Mouse (Mus musculus) gastrocnemius, postnatal 4 days (tissue): ENCODE data around the gene Ces1b. TPM values are rescaled to one million over a fixed set of nuclear protein-coding genes. Genes with fewer than 3 reads are reported as not detected.

Source experiments
- DNase-seq, 2 experiments: peaks; one replicate each; pipeline ENCODE4 v3.0.0; 2021 to 2022; ENCODE audit warnings: low spot score in 2 of 2, mixed read lengths in 2 of 2
- long read RNA-seq, 2 experiments: library from polyadenylated mRNA; stranded (forward); transcript quantifications; one replicate each; pipeline ENCODE4 v2.0.0; 2021
- total RNA-seq, 2 experiments: library from RNA; stranded (reverse); gene quantifications; 2 replicates each; pipeline ENCODE4 v1.2.3; 2021

The Ces1b gene
- total RNA-seq, result not detected
- long read RNA-seq, experiment 1, result 0 reads
- long read RNA-seq, experiment 2, result 0 reads

DNA sequence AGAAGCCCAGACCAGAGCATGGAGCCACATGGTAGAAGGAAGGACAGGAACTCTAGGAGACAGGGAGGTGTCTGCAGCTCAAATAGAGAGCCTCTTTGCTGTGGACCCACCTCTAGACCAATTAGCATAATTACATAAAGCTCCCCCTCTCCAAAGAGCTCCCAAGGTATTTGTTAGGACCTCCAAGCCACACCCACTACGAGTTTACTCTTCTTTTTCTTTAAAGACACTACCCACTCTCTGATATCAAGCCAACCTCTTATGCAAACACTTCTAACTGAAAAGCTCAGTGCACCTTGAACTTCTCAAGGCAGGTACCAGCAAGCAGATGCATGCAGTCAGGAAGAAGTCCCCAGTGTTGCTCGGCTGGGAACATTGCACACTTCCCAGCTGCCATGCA lies at the start of gene Ces1b:
Gene Ces1b (minus strand): TSS at position 131 of the 400 bp plus-strand sequence.
- no peak for DNase-seq

DNA sequence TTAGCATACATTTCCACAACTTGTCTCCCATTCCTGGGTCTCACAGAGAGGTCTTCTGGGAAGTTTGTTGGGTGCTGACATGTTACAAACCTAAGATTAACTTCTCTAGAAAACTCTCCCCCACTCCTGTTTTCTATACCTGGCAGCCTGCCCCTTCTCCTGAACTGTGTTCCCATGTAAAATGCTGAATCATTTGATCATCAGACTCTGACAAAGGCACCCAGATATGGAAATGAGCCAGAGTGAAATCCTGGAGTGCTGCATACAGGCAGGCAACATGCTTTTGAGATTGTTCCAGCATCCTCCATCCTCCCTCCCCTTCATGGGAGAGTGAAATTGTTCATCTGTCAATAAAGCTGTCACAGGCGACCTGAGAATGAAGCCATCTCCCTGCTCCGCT lies 46.7 kb upstream of the Ces1b start:
- no peak for DNase-seq

DNA sequence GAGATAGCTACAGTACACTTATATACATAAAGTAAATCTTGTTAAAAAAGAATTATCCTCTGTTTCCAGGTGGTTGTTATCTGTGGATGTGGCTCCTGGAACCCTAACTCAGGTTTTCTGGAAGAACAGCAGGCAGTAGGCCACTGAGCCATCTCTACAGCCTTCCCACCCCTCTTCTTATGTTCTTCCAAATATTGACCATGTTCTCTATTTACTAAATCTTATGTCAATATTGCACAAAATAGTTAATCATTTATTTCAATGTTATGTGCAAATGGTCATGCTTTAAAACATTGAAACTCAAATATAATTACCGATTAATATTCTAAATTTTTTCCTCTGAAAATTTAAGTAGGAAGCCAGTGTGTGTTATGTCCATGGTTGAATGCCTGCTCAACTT lies 42.2 kb upstream of the Ces1b start:
- no peak for DNase-seq

DNA sequence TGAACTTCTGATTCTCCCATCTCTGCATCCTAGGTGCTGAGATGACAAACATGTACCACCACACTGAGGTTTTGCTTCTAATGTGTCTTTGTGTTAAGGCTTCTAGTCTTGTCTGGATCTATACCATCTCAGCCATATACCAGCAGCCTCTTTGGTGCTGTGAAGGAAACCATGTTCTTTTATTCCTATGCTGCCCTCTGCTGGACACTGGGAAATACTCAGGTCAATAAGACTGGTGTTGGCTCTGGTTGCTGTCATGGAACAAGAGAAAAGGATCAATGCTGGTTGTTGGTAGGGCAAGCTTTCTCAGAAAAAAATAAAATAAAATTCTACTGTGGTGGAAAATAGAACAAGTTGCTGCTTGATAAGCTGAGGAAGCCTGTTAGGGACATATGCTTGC lies 15.6 kb upstream of the Ces1b start:
- no peak for DNase-seq

DNA sequence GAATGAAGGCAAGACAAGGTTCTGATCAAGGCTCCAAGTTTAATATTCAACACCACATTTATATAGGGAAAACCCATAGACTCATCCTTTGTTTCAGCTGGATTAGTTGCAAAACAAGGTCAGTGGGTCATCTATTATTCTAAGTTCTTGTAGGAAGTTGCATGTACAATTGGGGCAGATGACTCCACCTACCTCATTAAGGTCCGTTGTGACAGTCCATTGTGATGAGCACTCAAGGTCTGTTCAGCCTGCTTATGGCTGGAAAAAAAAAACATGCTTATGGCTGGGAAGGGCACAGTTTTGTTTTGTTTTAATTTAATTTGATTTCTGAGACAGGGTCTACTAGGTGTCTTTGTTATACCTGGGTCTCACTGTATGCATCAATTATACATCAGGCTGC lies 11.5 kb upstream of the Ces1b start:
- DNase-seq, result no peak

DNA sequence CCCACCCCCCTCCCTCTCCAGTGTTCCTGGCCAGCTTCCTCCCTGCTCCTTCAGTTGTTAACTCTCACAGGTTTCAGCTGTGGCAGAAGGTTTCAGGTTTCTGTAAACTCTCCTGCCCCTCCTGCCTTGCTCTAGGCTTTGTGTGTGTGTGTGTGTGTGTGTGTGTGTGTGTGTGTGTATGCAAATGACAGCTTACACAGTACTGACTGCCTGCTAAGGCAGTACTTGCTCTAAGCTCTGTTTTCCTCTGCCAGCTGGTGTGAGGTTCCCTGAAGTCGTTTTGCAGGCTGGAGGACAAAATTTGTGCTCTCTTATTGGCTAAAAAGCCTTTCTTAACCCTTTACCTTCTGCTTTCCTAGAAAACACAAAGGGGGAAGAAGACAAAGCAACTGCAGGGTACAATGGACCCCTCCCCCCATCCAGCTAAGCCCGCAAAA lies 8.9 kb upstream of the Ces1b start:
- no peak for DNase-seq

DNA sequence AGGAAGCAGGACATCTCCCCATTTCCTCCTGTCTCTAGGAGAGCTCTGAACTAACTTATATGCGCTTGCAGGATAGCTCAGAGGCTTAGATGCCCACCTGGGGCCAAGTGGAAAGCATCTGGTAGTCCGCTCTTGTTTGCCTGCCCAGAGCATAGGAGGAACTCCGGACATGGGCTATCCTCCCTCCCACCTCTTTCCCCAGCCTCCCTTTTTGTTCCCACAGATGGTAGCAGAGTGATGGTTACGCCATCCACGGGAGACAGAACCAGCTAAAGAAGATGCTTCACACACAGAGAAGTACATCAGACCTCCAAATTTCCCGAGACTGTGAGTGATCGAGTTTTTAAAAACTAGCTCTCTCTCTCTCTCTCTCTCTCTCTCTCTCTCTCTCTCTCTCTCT lies 8.4 kb upstream of the Ces1b start:
- no peak for DNase-seq

DNA sequence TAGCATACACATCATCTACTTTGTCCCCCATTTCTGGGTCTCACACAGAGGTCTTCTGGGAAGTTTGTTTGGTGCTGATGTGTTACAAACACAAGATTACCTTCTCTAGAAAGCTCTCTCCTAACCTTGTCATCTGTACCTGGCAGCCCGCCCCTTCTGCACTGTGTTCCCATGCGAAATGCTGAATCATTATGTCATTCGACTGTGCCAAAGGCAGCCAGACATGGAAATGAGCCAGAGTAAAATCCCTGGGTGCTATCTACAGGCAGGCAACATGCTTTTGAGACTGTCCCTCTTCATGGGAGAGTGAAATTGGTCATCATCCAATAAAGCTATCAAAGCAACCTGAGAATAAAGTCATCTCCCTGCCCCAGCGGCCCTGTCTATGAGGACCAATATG lies 4.6 kb downstream of the Ces1b start:
- DNase-seq, result no peak

DNA sequence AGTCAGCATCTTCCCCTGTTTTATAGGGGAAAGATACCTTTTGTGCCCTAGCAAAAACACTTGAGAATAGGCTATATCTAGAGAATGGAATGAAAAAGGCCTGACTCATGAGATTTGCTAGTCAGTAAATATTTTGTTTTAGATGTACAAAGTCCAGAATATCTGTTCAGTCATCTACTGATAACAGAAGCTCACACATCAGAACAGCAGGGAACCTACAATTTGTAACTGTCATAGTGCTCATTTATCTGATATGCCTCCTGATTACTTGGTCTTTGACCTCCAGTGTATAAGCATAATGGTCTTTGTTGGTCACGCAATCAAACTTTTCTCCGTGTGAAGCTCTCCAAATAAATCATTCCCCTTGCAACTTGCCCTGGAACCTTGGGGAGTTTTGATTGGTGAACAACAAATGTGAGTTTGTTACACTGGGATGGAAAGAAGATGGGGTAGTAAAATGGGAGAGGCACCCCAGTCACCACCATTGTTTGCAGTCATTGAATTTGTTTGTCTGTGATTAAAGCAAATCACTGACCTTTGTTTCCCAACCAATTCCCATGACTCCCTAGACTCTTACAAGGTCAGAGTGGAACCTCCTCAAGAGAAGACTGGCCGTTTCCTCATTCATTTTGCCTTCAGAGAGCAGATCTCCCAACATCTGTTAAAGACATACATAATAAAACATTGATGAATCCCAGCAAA lies 16.2 kb downstream of the Ces1b start:
- DNase-seq, result no peak

DNA sequence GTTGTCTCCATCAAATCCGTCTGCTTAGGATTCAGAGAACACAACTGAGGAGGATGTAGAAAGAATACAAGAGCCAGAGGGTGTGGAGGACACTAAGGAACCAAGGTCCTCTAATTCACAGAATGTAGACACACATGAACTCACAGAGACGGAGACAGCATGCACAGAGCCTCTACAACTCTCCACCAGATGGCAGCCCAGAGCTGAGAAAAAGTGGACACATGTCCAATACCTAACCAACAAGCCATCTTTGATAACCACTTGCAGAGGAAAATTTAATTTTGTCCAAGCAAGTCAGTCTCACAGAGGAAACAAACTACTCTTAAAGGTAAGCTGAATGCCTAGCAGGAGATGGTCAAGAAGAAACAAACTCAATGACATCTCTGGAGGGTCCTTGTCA lies 20.6 kb downstream of the Ces1b start:
- DNase-seq, result peak in 1 of 2 experiments; percentile 37

DNA sequence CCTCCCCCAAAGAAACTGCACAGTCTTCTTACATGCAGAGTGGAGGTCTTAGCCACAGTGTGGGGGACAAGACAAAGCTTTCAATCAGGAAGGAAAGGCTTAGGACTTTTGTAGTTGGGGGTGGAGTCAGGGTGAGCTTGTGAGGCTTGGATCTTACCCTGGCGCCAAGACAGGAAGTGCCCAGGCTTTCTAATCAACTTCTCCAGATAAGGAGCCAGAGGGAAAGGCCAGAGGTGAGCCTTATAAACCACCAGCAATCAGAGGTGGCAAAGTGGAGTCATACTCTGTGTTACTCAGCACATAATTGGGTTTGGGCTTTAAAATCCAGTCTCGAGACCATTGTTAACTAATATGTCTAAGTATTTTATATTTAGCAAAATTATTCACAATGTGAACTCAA lies 24.6 kb downstream of the Ces1b start:
- DNase-seq, result no peak

DNA sequence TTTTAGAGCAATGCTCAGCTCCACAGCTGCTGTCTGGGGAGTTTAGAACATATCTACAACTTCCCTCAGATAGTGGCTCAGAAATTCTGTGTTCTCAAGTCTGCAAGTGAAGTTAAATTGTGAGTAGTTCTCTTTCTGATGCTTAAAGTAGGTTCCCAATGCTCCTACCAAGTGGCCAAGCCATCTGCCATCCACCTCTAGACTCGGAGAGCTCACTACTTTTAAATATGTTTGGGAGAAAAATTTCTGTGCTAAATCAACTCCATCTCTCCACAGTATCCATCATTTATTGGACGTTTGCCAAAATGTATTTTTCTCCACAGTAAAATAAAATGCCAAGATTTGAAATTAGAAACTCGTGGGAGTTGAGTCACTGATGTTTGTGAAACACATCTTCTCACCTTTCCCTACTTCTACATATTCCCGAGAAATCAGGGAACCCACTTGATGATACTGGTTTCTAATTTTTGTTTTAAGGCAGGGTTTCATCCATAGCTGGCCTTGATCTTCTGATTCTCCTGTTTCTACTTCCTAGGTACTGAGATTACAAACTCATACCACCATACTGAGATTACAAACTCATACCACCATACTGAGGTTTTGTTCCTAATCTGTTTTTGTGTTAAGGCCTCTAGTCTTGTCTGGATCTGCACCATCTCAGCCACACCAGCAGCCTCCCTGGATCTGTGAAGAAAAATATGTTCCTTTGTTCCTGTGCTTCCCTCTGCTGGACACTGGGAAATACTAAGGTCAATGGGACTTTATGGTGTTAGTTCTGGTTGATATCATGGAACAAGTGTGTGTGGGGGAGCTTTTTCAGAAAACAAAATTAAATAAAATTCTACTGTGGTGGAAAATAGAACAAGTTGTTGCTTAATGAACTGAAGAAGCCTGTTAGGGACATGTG lies 31.1 kb downstream of the Ces1b start:
- no peak for DNase-seq

DNA sequence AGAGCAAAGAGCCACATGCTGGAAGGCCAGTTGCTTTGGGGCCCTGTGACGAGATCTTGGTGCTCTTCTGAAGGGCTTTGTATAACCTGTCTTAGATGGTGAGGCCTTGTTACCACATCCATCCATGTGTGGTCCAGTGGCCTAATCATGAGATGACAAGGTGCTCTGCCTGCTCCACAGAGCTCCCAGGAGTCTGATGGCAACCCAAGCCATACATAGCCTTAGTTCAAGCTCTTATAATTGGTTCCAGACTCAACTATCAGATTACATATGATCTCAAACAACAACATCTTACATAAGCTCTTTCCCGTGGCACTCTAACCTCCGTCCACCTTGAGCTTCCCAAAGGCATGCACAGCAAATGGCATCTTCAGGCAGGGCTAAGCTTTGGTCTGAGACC lies 31.7 kb downstream of the Ces1b start, which contains the start of gene Ces1a:
Gene Ces1a (minus strand): TSS at position 101 of the 400 bp plus-strand sequence.
- no peak for DNase-seq

DNA sequence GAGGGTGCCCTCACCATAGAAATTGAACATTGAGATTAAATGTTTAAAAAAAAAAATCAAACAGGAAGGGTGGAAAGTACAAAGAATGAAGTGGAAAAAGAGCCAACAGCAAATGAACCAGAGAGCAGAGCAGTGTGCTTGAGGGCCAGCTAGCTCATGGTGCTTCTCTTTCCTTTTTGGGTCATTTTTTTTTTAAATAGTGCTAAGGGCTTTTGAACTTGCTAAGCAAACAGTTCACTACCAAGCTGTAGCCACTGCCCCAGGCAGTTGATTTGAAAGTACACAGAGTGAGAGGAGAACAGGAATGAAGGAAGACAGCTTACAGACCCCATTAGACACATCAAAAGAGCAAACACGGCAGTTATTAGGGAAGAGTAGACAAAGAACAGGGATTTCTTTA lies 36.7 kb downstream of the Ces1b start:
- DNase-seq, result no peak

DNA sequence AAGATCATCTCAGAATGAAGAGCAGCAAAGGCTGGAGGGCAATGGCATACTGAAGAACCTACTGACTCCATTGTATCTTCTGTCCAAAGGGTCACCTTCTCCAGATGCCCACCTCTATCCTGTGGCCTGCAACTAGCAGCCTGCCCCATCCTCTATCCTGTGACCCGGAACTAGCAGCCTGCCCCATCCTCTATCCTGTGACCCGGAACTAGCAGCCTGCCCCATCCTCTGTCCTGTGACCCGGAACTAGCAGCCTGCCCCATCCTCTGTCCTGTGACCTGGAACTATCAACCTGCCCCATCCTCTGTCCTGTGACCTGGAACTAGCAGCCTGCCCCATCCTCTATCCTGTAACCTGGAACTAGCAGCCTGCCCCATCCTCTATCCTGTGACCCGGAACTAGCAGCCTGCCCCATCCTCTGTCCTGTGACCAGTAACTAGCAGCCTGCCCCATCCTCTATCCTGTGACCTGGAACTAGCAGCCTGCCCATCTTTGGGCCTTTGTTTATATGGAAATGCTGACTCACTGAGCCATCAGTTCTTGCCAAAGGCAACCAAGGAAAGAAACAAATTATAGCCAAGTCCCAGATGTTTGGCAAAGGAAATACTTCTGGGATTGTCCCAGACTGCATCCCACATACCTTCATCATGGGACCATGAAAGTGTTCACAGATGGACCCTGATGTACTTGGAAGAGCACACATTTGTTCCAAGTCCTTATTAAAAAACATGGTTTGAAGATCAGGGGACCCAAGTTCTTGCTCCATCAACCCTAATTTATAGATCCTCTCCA lies 38.8 kb downstream of the Ces1b start:
- DNase-seq, result no peak

DNA sequence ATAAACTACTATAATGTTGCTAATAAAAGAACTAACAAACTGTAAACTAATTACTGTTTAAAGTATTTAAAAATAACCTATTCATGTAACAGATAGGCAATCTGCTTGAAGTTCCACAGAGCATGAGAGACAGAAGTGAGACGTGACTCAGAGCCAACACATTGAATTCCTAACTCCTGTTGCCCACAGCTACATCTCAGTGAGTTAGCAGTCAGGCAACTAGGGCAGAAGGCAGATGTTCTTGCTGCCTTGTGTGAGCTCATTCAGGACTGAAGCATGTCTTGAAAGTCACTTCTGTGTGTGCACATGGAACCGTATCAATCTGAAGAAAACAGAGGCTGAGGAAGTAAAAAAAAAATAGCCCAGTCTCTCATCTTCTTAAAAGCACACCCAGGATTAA lies 39.6 kb downstream of the Ces1b start:
- no peak for DNase-seq

DNA sequence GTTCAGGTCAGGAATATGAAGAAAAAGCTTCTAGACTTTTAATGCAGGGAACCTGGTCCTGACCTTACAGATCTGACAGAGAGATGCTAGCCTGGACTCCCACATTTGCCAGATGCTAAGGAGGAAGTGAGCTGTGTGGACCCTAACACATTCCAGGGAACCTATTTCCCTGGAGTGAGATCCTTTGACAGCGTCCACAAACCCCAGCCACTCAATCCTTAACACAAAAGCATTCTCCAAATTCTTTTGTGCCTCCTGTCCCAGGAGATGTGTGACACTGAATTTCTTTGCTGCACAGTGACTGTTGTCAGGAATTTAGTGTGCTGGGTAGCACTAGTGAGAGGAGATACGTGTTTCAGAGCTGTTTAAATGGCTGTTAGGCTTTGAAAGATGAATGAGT lies 41.0 kb downstream of the Ces1b start:
- DNase-seq, result no peak

DNA sequence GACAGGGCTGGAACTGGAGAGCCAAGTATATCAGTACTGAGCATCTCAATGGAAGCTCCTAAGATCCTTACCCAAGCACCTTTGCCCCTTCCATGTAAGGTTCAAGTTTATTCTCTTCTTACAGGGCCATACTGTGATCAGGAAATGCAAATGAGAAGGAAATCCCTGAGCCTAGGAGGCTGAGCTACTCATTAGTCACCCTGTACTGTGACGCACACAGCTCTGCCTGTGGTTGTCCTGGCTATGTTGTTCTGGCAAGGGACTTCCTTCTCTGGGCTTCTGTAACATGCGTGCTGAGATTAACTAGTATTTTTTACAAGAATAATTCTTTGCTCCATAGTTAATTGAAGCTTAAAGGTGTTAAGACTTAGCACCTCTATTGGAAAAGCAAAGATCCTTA lies 49.2 kb downstream of the Ces1b start:
- DNase-seq, result no peak

DNA sequence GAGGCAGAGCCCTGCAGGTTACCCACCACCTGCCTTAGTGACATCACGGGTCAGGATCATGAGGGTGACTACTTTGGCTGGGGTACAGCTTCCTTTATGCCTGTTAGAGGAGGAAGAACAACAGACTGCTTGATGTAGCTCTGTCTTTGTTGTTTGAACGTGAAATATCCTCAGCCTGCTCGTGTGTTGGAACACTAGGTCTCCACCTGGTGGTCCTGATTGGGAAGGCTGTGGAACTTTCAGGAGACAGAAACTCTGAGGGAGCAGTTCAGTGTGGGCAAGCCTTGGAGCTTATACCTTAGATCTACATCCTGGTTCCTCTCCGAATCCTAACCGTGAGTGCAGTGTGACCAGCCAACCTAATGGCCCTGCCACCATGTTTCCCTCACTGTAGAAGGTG lies 58.1 kb downstream of the Ces1b start:
- no peak for DNase-seq

DNA sequence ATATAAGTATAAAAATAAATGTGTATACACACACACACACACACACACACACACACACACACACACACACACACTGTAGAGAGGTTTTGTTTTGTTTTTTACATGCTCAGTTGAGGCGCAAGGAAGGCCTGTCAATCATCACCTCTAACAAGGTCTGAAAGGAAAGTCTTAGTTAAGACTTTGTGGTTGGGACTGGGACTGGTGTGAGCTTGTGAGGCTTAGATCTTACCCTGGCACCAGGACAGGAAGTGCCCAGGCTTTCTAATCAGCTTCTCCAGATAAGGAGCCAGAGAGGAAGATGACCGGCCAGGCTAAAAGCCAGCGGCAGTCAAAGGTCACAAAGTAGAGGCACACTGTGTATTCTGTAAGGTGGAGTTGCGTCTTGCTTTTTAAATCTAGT lies 65.5 kb downstream of the Ces1b start:
- no peak for DNase-seq

DNA sequence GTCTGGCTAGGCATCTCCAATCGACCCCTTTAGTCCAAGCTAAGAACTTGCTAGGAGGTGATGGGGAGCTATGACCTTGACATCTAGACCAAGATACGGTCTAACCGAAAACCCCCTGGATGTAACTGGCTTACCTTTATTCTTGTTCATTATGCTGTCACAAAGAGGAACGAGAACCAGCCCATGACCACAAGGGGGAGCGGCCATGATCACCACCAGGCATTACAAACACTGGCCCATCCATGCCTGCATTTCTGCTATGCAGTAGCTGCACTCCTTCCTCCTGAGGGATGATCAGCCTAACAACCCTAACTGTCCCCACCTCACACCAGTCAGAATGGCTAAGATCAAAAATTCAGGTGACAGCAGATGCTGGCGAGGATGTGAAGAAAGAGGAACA lies 67.6 kb downstream of the Ces1b start:
- no peak for DNase-seq

DNA sequence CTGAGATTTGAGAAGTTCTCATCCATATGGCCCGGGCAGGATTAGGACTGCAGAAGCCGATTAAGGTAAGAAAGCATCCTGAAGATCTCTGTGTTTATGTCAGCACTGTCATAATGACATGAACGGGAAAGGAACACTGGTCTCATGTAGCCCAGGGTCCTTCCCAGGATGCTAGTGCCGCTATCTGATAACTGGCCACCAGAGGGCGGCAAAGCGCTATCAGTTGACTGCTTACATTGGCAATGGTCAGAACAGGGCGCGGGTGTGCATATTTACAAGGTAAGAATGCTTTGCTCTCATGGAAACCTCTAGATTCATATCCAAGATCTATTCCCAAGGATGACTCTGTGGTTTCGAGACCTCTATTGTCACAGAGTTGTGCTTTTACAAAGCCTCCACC lies 68.4 kb downstream of the Ces1b start:
- peak; percentile 65 to 86 for DNase-seq
